Mouse (Mus musculus) limb, embryonic 12.5 days (tissue): ENCODE data around the gene Sparc. TPM values are rescaled to one million over a fixed set of nuclear protein-coding genes. Genes with fewer than 3 reads are reported as not detected.
"Not testable (repeated sequence)": the region's sequence is repeated elsewhere in the genome, so short reads cannot be mapped to it uniquely, and the experiment has no call there.

ENCODE experiments used
- ATAC-seq: fragments of 200-750 bp; cut with Nextera tagmentation; 2 replicates; pipeline ENCODE4 v1.8.0; 2017; ENCODE audit warnings: low read depth, moderate TSS enrichment; ENCODE audit not compliant: insufficient number of reproducible peaks, insufficient read depth, low FRiP score, low TSS enrichment
- H3K27ac ChIP-seq: fragments of 300-500 bp; sonication (generic); 2 replicates; pipeline ENCODE4 v1.5.1; 2016; ENCODE audit warnings: mild to moderate bottlenecking, moderate library complexity
- H3K27me3 ChIP-seq: fragments of 300-500 bp; sonication (generic); 2 replicates; pipeline ENCODE4 v1.6.1; 2016; ENCODE audit warnings: mild to moderate bottlenecking, moderate library complexity
- H3K36me3 ChIP-seq: fragments of 300-500 bp; sonication (generic); 2 replicates; pipeline ENCODE4 v1.6.1; 2016; ENCODE audit warnings: mild to moderate bottlenecking, moderate library complexity
- H3K4me1 ChIP-seq: fragments of 300-500 bp; sonication (generic); replicated peaks from 2 replicates; pipeline ENCODE4 v1.6.1; 2016
- H3K4me2 ChIP-seq: fragments of 300-500 bp; sonication (generic); 2 replicates; pipeline ENCODE4 v1.6.1; 2016; ENCODE audit warnings: mild to moderate bottlenecking, moderate library complexity
- H3K4me3 ChIP-seq: fragments of 300-500 bp; sonication (generic); replicated peaks from 2 replicates; pipeline ENCODE4 v1.5.1; 2016; ENCODE audit warnings: mild to moderate bottlenecking
- H3K9ac ChIP-seq: fragments of 300-500 bp; sonication (generic); replicated peaks from 2 replicates; pipeline ENCODE4 v1.6.1; 2016; ENCODE audit warnings: mild to moderate bottlenecking, moderate library complexity
- H3K9me3 ChIP-seq: fragments of 300-500 bp; sonication (generic); 2 replicates; pipeline ENCODE4 v1.6.1; 2016; ENCODE audit warnings: mild to moderate bottlenecking, moderate library complexity
- WGBS: fragments of 180-500 bp; shearing (Covaris S2); methylation state at CpG from one replicate; pipeline ENCODE4 v1.1.7; 2016; 5-methylcytosine and 5-hydroxymethylcytosine counted together
- polyA plus RNA-seq: library from polyadenylated mRNA; unstranded; fragments of >200 nt; fragmentation: Nextera tagmentation; extraction: Ambion mirVana; gene quantifications from 2 replicates; pipeline ENCODE4 v1.2.1, GENCODE M21; 2016

Sparc gene
- polyA plus RNA-seq, 1 experiment from 2014 or later: 444 TPM

- Histone ChIP-seq H3K27me3 (no peaks in the 10 kb centered on the region; the same call in 1 of the 2 replicates), H3K4me3 (peak overlapping the region; percentile 58), H3K9me3 (no peaks in the 10 kb centered on the region), H3K27ac (peak overlapping the region; percentile 94), H3K4me2 (peak overlapping the region; percentile 63), H3K36me3 (peaks cover 11% of the 10 kb centered on the region; the same call in 1 of the 2 replicates), H3K9ac (peak overlapping the region; percentile 77), H3K4me1 (peaks cover 45% of the 10 kb centered on the region)
- WGBS: under 1% methylated on average over 24 of the region's 24 CpGs
- ATAC-seq: no peak; the same call in 1 of the 2 replicates
Measured at GRCm38 (mm10) chr11:55417898-55418703, 4.9 kb downstream of the Sparc start.

DNA sequence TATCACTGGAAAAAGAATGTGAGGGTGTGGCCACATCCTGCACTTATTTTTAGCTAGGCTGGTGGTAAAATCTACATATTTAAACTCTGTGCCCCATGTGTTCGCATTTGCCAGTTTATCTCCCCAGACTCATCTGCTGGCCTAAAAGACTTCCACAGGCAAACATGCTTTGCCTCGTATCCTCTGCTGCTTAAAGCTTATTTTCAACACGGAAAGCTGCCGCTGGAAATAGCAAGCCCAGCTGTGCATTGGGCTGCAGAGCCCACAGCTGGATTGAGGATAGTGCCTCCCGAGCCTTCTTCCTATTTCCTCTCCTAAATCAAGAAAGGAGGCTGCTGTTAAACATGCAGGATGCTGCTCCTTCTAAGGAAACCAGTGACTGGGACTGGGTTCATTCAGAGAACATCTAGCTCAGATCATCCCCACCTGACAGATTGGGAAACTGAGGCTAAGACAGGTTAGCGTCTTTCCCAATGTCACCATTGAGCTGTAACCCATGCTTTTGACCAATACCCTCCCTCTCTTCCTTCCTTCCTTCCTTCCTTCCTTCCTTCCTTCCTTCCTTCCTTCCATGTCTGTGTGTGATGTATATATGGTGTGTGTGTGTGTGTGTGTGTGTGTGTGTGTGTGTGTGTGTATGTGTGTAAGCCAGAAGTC is 6.2 kb downstream of the Sparc start:
- WGBS: 70% methylated on average over 6 of the region's 6 CpGs
- peak overlapping the region; percentile 73; the same call in 1 of the 2 replicates for H3K27ac ChIP-seq
- H3K9me3 ChIP-seq: no peaks in the 10 kb centered on the region
- no peak overlapping the region for H3K4me3 ChIP-seq
- peak overlapping the region; percentile 63 for H3K4me2 ChIP-seq
- no peaks in the 10 kb centered on the region for H3K27me3 ChIP-seq
- no peak overlapping the region for H3K9ac ChIP-seq
- no peak for ATAC-seq
- peaks cover 48% of the 10 kb centered on the region for H3K4me1 ChIP-seq
- peaks cover 23% of the 10 kb centered on the region for H3K36me3 ChIP-seq

DNA sequence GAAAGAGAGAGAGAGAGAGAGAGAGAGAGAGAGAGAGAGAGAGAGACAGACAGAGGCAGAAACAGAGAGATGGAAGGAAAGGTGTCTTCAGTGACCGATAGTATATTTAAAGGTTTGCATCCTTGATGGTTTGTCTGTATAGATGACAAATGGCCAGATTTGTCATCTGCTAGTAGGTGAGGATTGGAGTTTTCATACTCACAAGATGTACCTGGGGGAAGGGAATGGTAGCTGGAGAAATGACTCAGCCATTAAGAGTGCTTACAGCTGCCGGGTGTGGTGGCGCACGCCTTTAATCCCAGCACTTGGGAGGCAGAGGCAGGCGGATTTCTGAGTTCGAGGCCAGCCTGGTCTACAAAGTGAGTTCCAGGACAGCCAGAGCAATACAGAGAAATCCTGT is 7.3 kb downstream of the Sparc start:
- H3K36me3 ChIP-seq: peaks cover 24% of the 10 kb centered on the region
- not testable (repeated sequence) for H3K4me3 ChIP-seq, H3K27me3 ChIP-seq, H3K27ac ChIP-seq, H3K9ac ChIP-seq, H3K9me3 ChIP-seq, ATAC-seq
- H3K4me2 ChIP-seq: 0 out of 2 replicates have a peak overlapping the region, but pooled peaks have one; percentile 1
- WGBS: 89% methylated on average over 6 of the region's 6 CpGs
- H3K4me1 ChIP-seq: peaks cover 48% of the 10 kb centered on the region

DNA sequence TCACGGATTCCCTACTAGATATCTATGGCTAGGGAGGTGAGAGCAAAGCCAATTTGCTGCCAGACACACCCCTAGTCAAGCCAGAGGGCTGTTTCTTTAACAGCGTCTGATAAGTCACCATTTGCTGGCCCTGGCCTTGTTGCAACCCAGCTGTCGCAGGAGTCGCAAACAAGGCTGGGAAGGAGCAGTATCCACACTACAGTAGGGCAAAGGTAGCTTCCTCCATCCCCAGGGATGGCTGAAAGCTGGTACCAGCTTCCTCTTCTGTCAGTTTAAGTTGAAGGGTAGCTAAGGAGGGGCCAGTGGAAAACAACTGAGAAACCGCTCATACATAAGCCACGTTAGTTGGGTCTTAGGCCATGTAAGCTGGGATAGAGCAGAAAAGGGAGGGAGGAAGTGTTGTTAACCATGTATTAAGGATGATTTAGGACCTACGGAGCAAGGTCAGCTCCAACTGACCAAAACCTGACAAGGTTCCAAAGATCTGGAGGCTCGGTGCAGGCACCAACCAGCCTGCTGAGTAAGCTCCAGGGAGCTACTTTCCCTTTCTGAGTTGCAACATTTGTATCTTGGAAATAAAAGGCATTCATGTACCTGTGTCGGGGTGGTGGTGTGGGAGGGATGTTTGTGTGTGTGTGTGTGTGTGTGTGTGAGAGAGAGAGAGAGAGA is 7.8 kb downstream of the Sparc start:
- Histone ChIP-seq H3K4me2 (0 out of 2 replicates have a peak overlapping the region, but pooled peaks have one; percentile 1), H3K4me3 (no peak overlapping the region), H3K36me3 (peaks cover 24% of the 10 kb centered on the region), H3K27me3 (no peaks in the 10 kb centered on the region), H3K4me1 (peaks cover 42% of the 10 kb centered on the region), H3K9ac (no peak overlapping the region), H3K27ac (no peak overlapping the region), H3K9me3 (no peaks in the 10 kb centered on the region)
- WGBS: 35% methylated on average over 9 of the region's 9 CpGs
- no peak for ATAC-seq

DNA sequence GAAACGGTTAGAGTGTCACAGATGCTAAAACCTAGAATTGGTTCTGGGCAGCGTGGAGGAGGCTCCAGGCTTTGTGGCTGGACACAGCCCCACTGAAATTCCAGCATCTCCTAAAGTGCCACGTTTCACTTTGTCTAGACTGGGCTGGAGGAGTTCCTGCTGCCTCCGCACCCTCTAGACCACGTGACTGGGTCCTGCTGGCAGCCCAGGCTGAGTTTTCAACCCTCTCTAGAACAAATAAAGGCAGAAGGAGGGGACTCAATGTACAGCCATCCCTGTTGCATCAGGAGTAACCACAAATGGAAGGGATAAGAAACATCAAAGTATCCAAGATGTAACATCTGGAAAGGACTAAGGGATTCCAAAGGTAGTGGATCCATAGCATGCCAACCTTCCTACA is 8.7 kb downstream of the Sparc start:
- 67% methylated on average over 5 of the region's 5 CpGs for WGBS
- Histone ChIP-seq H3K4me1 (peaks cover 33% of the 10 kb centered on the region), H3K9me3 (no peaks in the 10 kb centered on the region), H3K27ac (no peak overlapping the region), H3K4me2 (no peak overlapping the region), H3K4me3 (no peak overlapping the region), H3K36me3 (peaks cover 32% of the 10 kb centered on the region), H3K9ac (no peak overlapping the region), H3K27me3 (no peaks in the 10 kb centered on the region)
- no peak for ATAC-seq

DNA sequence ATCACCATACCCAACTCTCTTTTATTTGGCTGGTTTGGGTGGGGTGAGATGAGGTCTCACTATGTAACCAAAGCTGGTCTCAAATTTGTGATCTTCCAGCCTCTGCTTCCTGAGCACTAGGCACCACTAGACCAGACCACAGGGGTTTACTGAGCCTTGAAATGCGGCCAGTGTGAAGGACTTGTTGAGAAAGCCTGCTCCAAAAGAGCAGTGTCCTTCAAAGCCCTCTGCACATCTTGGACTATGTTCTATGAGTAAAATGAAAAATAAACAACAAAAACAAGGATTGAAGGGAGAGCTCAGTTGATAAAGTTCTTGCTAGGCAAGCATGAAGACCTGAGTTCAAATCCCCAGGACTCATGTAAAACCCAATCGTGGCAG is 9.6 kb downstream of the Sparc start:
- peaks cover 24% of the 10 kb centered on the region for H3K4me1 ChIP-seq
- H3K4me2 ChIP-seq: no peak overlapping the region
- WGBS: 95% methylated on average over 2 of the region's 2 CpGs
- no peak for ATAC-seq
- no peak overlapping the region for H3K9ac ChIP-seq
- no peaks in the 10 kb centered on the region for H3K27me3 ChIP-seq
- no peaks in the 10 kb centered on the region for H3K9me3 ChIP-seq
- no peak overlapping the region for H3K4me3 ChIP-seq
- peaks cover 41% of the 10 kb centered on the region for H3K36me3 ChIP-seq
- H3K27ac ChIP-seq: no peak overlapping the region

GRCm38 (mm10) chr11:55412680-55413415 is 10.1 kb downstream of the Sparc start:
- H3K9ac ChIP-seq: no peak overlapping the region
- no peaks in the 10 kb centered on the region for H3K27me3 ChIP-seq
- peaks cover 47% of the 10 kb centered on the region for H3K36me3 ChIP-seq
- ATAC-seq: no peak
- no peak overlapping the region for H3K4me2 ChIP-seq
- WGBS: 91% methylated on average over 10 of the region's 10 CpGs
- H3K4me3 ChIP-seq: no peak overlapping the region
- H3K27ac ChIP-seq: no peak overlapping the region
- peaks cover 22% of the 10 kb centered on the region for H3K4me1 ChIP-seq
- H3K9me3 ChIP-seq: no peaks in the 10 kb centered on the region

DNA sequence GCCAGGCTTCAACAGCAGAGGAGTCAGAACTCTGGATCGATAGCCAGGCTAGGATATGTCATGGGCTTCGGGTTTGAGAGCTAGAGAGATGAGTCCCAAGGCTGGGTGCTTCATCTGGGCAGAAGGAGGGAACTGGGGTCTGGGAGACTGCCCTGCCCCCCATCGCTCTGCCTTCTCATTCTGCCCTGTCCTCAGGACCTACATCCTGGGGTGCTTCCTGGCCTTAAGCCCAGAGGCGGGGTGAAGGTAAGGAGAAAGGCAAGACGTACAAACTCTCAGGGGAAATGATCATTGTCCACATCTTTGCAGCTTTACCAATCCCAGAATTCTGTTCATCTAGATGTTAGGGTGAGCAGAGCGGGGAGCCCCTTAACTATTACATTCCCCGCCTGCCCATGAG is 10.9 kb downstream of the Sparc start:
- H3K9me3 ChIP-seq: no peaks in the 10 kb centered on the region
- WGBS: 76% methylated on average over 7 of the region's 7 CpGs
- no peak overlapping the region for H3K4me2 ChIP-seq
- no peaks in the 10 kb centered on the region for H3K27me3 ChIP-seq
- H3K36me3 ChIP-seq: peaks cover 55% of the 10 kb centered on the region
- ATAC-seq: no peak
- no peak overlapping the region for H3K9ac ChIP-seq
- H3K4me1 ChIP-seq: peaks cover 14% of the 10 kb centered on the region
- no peak overlapping the region for H3K27ac ChIP-seq
- no peak overlapping the region for H3K4me3 ChIP-seq

- no peaks in the 10 kb centered on the region for H3K27me3 ChIP-seq
- peaks cover 8% of the 10 kb centered on the region; the same call in 1 of the 2 replicates for H3K4me1 ChIP-seq
- no peak overlapping the region for H3K4me3 ChIP-seq
- H3K9ac ChIP-seq: no peak overlapping the region
- no peak overlapping the region for H3K4me2 ChIP-seq
- H3K36me3 ChIP-seq: peaks cover 69% of the 10 kb centered on the region
- H3K27ac ChIP-seq: no peak overlapping the region
- WGBS: 54% methylated on average over 3 of the region's 3 CpGs
- no peak for ATAC-seq
- H3K9me3 ChIP-seq: no peaks in the 10 kb centered on the region
Measured at GRCm38 (mm10) chr11:55410502-55410901, 12.5 kb downstream of the Sparc start.

DNA sequence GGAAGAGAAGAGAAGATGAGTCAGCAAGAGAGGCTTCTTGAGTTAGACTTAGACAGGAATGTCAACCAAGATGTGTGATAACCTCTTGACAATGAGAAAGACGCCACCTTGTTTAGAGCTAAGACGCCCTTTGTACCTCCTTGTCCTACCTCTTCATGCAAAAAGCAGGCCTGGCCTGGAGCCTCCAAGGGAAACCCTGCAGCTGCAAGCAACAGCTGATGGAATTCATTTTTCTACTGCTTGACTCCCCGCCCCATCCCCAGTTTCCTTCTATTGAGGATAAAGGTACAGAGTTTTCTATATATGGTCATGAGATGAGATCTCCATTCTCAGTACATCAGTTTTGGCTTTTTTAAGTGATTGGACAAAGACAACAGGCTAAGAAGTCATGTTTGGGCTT is 13.0 kb downstream of the Sparc start:
- Histone ChIP-seq H3K4me1 (peaks cover 8% of the 10 kb centered on the region; the same call in 1 of the 2 replicates), H3K4me3 (no peak overlapping the region), H3K27ac (no peak overlapping the region), H3K27me3 (no peaks in the 10 kb centered on the region), H3K4me2 (no peak overlapping the region), H3K36me3 (peaks cover 71% of the 10 kb centered on the region), H3K9me3 (no peaks in the 10 kb centered on the region), H3K9ac (no peak overlapping the region)
- 92% methylated on average over 3 of the region's 3 CpGs for WGBS
- ATAC-seq: no peak

GRCm38 (mm10) chr11:55407133-55407532 is 15.8 kb downstream of the Sparc start:
- no peaks in the 10 kb centered on the region for H3K9me3 ChIP-seq
- peaks cover 85% of the 10 kb centered on the region for H3K36me3 ChIP-seq
- H3K4me2 ChIP-seq: no peak overlapping the region
- no peaks in the 10 kb centered on the region for H3K27me3 ChIP-seq
- H3K4me3 ChIP-seq: no peak overlapping the region
- H3K4me1 ChIP-seq: no peaks in the 10 kb centered on the region
- no peak overlapping the region for H3K9ac ChIP-seq
- ATAC-seq: no peak
- H3K27ac ChIP-seq: no peak overlapping the region
- WGBS: 81% methylated on average over 4 of the region's 4 CpGs
